Mouse (Mus musculus): ENCODE data around the gene Themis3.
A peak's percentile ranks its signal among the peaks of the same experiment; 100 is the strongest.

Gene Themis3

DNA sequence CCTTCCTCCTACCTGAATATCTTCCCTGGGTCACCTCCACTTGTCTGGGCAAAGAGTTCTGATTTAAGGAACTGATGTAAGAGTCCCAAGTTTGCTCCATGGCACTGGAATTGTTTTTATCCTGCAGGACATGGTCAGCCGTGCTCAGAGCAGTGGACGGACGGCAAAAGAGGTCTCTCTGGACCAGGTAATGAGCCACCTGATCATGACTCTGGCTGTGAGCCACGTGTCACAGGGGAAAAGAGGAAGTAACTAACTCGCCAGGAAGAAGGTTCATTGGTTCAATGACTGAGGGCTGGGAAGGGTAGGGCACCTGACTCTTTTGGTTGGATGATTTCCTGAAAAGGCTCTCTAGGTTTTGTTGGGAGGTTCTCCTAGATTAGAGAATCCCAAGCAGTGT, at the start of gene Themis3:
Gene Themis3, minus strand, starts transcription at position 187 of the 400 bp plus-strand sequence.
- no peak for DNase-seq (ENCODE audit: low spot score in 2 of 2)

DNA sequence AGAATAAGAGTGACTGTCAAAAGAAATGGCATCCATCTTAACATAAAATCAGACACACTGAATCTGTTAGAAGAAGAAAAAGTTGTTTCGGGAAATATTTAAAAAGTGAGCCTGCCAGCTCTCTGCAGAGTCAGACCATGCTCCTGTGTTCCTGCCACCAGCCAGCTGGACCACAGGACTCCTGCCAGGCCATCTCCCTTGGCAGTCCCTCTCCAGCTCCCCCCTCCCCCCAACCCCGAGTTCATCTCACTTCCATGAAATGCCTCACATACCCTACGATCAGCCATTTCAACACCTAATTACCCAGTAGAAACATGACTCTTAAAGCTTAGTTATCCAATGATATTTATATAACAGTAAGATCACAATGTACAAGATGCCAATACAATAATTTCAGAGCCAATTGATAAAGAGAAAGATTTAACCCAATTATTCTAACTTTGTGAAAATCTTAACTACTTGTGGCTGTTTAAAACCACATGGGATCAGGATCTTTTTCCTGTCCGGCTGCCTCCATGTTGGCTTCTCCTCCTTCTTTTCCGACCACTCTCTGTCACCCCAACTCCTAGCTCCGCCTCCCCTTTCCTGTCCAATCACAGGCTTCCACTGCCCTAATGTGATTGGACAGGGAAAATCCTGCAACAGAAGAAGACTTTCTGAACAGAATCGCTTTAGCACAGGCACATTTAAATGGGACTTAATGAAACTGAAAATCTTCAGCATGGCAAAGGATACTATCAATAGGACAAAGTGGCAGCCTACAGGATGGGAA, 43.7 kb upstream of the Themis3 start:
- no peak for DNase-seq (ENCODE audit: low spot score in 2 of 2)

DNA sequence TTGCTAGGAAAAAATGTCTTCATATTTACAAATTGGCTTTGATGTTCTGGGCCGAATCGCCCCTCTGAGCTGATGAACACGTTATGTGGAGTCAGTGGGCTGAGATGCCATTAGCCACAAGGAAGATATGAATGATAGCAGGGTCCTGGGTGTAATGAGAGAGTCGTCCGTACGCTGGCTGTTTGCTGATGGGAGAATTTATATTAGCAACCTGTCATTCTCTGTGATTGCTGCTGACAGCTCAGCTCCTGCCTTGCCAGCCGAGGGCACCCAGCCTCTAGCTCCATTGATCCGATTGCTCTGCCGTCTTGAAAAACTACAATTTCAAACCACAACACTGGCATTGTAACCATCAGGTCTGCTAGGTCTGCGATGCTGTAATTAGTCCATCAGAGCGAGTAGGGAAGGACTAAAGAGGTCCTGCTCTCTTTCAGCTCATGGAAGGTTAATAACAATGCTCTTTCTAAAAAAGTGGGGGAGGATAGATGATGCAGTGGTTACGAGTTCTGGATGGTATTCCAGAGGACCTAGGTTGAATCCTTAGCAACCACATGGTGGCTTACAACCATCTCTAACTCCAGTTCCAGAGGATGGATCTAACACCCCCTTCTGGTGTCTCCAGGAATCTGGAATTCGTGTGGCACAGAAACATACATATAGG, 25.7 kb upstream of the Themis3 start:
- DNase-seq (ENCODE audit: low spot score in 2 of 2), result no peak

GRCm38 (mm10) chr17:66619255-66619826, 24.9 kb upstream of the Themis3 start:
- no peak for DNase-seq (ENCODE audit: low spot score in 2 of 2)

DNA sequence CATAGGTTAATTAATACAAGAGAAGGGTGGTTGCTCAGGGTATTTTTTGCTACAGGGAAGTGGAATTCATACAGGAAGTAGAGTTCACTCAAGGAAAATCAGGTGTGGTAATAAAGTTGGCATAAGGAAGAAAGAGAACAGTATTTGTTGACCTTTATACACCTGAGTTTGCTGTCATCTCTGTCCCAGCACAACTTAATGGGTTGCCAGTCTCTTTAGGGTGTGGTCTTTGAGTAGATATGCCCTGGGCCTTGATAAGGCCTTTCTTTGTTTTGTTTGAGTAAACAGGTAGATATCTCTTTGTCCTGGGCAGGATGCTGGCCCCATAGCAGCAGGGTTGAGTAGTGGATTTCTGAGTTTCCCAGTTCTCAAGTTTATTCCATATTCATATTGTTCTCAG, 15.6 kb upstream of the Themis3 start:
- DNase-seq (ENCODE audit: low spot score in 2 of 2), result no peak

- DNase-seq (ENCODE audit: low spot score in 2 of 2), result no peak
Observed at GRCm38 (mm10) chr17:66604931-66605330, 10.5 kb upstream of the Themis3 start.

DNA sequence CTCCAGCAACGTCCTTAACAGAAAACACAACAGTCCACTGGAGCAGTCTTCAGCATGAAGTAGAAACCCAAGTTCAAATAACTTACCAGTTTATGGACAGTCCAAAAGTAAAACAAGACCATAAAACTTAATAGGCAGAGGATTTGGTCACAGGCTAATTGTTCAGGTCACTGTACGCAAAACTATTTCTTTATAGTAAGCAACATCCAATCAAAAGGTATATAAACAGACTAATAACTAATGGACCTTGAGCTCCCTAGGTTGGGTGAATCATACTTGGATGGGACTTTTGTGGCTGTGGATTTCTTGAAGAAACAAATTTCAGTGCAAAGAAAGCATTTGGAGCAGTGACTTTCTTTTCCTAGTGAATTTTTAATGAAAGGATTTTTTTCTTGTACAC, 6.8 kb upstream of the Themis3 start:
- no peak for DNase-seq (ENCODE audit: low spot score in 2 of 2)

DNA sequence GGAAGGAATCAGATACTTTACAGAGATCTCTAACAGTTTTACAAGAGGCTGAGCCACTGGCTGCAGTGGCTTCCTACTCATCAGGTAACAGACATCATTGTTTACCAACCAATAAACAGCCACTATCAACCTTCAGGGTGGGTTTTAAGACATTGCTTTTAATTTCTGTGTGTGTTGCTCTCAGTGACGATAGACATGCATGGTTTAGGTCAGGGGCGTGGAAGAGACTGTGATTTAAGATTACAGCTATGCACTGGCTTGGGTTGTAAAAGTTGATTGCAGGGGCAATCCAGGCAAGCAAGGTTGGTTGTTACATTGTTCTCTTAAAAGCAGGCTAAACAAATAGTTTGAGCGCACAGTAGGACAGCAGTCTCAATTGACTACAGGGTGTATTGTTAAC, 1.4 kb upstream of the Themis3 start:
- no peak for DNase-seq (ENCODE audit: low spot score in 2 of 2)

DNA sequence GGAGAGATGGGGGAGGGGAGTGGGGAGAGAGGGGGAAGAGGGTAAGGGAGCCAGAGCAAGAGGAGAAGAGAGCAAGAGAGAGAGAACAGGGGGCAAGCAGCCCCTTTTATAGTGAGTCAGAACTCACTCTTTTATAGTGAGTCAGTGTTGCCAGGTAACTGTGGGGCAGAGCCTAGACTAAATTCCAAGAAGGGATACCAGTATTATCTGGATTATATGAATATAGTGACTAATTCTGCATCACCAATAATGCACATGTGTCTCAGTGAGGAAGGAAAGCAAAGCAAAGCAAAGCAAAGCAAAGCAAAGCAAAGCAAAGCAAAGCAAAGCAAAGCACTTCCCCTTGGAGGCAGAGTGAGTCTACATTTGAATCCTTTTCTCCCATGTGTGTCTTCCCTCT, 835 bp upstream of the Themis3 start:
- DNase-seq (ENCODE audit: low spot score in 2 of 2), result no peak

GRCm38 (mm10) chr17:66590353-66591075, 3.9 kb downstream of the Themis3 start:
- DNase-seq (ENCODE audit: low spot score in 2 of 2), result no peak

- DNase-seq (ENCODE audit: low spot score in 2 of 2), result no peak
Observed at GRCm38 (mm10) chr17:66589864-66590263, 4.6 kb downstream of the Themis3 start.

GRCm38 (mm10) chr17:66586741-66587140, 7.7 kb downstream of the Themis3 start:
- DNase-seq (ENCODE audit: low spot score in 2 of 2), result no peak

GRCm38 (mm10) chr17:66586078-66586477, 8.3 kb downstream of the Themis3 start:
- DNase-seq (ENCODE audit: low spot score in 2 of 2), result no peak

DNA sequence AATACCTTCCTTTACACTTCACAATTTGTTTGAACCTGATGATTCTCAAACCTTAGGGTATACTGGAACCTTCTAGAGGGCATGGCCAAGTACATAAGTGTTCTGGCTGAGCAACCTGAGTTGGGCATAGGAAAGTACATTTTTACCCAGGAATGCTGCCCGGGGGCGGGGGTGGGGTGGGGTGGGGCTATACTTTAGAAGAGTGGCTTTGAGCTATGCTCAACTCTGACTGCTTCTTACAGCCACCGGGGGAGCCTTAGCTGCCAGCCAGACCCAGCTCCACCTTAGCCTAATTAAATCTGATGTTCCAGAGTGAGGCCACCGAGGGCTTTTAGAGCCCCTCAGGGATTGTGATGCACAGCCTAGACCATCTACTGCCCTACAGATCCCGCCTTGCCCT, 13.4 kb downstream of the Themis3 start:
- no peak for DNase-seq (ENCODE audit: low spot score in 2 of 2)

GRCm38 (mm10) chr17:66578007-66578406, 16.4 kb downstream of the Themis3 start:
- DNase-seq (ENCODE audit: low spot score in 2 of 2), result peak; percentile 30 to 36

DNA sequence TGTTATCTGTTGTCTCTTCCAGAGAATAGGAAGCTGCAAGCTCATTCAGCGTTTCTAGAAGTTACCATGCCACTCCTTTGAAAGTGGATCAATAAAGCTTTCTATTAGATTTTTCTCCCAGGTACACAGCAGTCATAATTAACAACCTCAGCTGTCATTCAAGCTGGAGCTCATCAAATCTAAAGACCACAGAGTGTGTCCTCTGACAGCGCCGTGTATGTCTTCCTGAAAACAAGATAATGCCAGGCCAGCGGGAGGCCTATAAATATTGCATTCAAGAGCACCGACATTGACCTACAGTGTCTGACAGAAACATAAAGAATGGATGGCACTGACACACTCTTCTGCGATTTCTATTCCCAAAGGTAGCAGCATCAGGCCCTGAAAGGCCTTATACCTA, 16.9 kb downstream of the Themis3 start:
- no peak for DNase-seq (ENCODE audit: low spot score in 2 of 2)

DNA sequence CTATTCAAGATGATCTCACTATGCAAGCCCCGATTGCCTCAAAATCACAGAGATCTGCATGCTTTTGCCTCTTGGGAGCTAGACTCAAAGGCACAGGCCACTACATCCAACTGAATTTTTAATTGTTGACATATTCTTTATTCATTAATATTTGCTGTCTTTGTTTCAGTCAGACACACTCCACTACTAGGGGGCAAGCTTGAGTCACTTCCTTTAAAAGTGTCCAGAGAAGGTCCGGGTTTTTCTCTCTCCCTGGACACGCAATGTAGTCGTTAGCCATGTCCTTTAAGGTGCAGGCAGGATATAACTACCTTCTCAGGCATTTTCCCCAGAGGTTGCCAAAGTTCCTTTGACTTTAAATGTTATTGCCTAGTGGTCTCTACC, 21.8 kb downstream of the Themis3 start:
- no peak for DNase-seq (ENCODE audit: low spot score in 2 of 2)

GRCm38 (mm10) chr17:66571860-66572676, 22.4 kb downstream of the Themis3 start:
- no peak for DNase-seq (ENCODE audit: low spot score in 2 of 2)

DNA sequence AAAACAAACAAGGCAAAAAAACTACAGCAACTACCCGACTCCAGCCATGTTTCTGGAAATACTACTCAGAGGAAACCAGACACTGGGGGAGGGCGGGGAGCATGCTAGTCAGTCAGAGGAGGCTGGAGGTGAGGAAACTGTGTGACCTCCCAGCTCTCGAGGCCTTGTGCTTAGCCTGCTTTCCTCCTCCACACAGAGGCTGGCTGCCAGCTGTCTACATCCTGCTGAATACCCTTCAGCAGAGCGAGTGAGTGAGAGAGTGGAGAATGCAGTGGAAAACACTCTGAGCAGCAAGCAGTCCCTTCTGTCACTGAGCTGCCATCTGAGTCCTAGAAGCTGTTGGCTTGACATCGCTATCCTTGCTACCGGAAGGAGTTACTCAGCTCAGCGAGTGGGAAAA, 30.2 kb downstream of the Themis3 start:
- DNase-seq (ENCODE audit: low spot score in 2 of 2), result no peak

DNA sequence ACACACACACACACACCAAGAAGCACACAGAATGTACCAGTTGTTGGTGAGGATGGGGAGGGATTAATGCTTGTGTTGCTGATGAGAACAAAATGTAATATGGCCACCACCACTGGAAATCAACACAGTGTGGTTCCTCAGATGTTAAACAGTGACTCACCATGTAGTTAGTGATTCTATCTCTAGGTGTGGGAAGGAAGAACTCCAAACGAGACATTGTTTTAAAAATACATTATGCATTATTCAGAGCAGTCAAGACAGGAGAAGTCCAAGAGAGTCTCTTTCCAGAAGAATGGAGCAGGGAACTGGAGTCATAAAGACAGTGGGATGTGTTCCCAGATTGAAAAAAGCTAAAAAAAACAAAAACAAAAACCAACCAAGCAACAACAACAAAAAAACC, 30.9 kb downstream of the Themis3 start:
- DNase-seq (ENCODE audit: low spot score in 2 of 2), result no peak

GRCm38 (mm10) chr17:66561380-66561779, 33.0 kb downstream of the Themis3 start:
- DNase-seq (ENCODE audit: low spot score in 2 of 2), result no peak

Data from right cerebral cortex, postnatal 36 days (tissue).